ENCODE assay signal across 28 mouse cellular contexts in the genomic region with DNA sequence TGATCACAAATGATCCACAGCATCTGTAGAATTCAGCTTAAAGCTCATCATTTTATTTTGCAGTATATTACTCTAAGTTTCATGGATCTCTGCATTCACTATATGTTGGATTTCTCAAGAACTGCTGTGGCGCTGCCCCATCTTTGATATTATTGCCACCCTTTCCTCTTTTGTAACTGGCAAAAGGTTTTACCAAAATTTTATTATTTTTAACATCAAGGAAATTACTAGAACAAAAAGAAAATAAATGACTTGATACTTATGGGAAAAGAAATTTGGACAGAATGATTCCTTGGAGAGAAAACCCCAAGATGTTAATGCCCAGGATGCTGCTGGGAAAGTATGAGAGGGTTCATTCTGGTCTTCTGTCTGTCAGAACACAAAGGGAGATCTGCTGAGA. TPM values are rescaled to one million over a fixed set of nuclear protein-coding genes. Genes with fewer than 3 reads are reported as not detected.
"Had no signal": no experiment of that assay in that cellular context is flagged by ENCODE, and none has a peak within 500 bp of the region (broad histone marks: within the 10 kb centered on the region; RNA-seq: fewer than 3 reads in every experiment).

TSS of gene Olfr109 (plus strand) at position 301 of the 400 bp plus-strand sequence.

- DNase-seq: heart, postnatal 10 days; heart, postnatal 14 days; heart, postnatal 36 days; heart, postnatal 4 days; kidney, adult 11 months; kidney, adult 18-20 months; kidney, adult 2 months; kidney, adult 8-10 months; kidney, adult 9 months; kidney, postnatal 10 days; kidney, postnatal 14 days; kidney, postnatal 25 days; kidney, postnatal 36 days; kidney, postnatal 4 days; layer of hippocampus, adult 9-11 months; layer of hippocampus, postnatal 36 days had no signal

RNA-seq across cellular contexts. Expression of gene Olfr109, which starts in this region (rescaled TPM):
- total RNA-seq: heart, postnatal 10 days; heart, postnatal 14 days; heart, postnatal 25 days; heart, postnatal 36 days; heart, postnatal 4 days; hematopoietic stem cell, adult 5-6 weeks; hindbrain, postnatal 0 days; layer of hippocampus, adult 18-20 months; layer of hippocampus, adult 2 months; layer of hippocampus, adult 8-10 months; layer of hippocampus, postnatal 10 days; layer of hippocampus, postnatal 14 days; layer of hippocampus, postnatal 25 days; layer of hippocampus, postnatal 36 days; left cerebral cortex, adult 18-20 months; left cerebral cortex, adult 2 months; left cerebral cortex, adult 8-10 months had no signal
